Mouse (Mus musculus): ENCODE data around the gene Tmprss6. TPM values are rescaled to one million over a fixed set of nuclear protein-coding genes. Genes with fewer than 3 reads are reported as not detected.

The Tmprss6 gene
- total and polyA plus RNA-seq, 2 experiments from 2014 or later = 0.42 to 0.44 TPM

DNA sequence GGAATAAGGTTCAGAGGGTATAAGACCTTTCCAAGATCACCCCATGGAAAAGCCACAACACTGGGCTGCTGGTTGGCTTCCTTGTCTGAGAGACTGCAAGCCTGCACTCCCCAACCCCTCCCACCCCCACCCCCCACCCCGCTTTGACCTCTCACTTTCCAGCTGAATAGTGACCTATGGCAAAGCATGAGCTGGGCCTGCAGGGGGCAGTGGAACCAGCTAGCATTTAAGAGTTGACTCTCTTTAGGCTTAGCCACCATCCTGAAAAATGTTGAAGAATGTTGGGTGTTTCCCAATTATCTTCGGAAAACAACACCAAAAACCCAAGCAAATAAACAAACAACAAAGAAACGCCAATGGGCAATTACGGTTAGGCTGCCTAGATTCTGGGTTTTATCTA, 43.2 kb downstream of the Tmprss6 start:
- no peak for TF ChIP-seq CTCF (IDR thresholded peaks at IDR 0.05; ENCODE audit: low read depth)
- ATAC-seq = no peak
- Histone ChIP-seq H3K27ac (no peak overlapping the region), H3K4me3 (ENCODE audit: low read length) (no peak overlapping the region), H3K9ac (replicated peaks; ENCODE audit: low read length) (no peak overlapping the region), H3K4me1 (ENCODE audit: insufficient read depth, low read length) (0 out of 2 replicates have a peak, but pooled peaks cover 7% of the 10 kb centered on the region), H3K9me3 (ENCODE audit: low read length) (no peaks in the 10 kb centered on the region), H3K27me3 (ENCODE audit: insufficient read depth, low read length) (no peaks in the 10 kb centered on the region), H3K4me2 (ENCODE audit: low read depth, low read length) (no peak overlapping the region), H3K36me3 (ENCODE audit: insufficient read depth, low read length) (no peaks in the 10 kb centered on the region)
- no peak for DNase-seq (ENCODE audit: low spot score)
- 65% methylated on average over 4 of the region's 4 CpGs for WGBS

DNA sequence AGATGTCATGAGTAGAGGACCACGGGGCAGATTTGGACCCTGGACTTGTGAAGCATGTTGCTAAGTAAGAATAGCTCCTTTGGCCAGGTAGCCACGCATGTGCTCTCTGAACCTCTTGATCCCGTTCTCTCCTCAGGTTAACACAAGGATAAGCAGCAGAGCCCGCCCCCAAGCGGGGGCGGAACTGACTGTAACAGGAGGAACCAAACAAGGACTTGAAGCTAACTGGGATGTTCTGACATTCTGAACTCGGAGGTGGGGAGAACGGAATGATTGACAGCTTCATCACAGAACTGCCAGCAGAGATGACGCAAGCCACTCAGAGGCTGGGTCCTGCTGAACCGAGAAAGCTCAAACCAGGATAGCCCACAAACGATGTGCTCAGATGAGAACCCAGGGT, 43.9 kb downstream of the Tmprss6 start:
- Histone ChIP-seq H3K4me1 (ENCODE audit: insufficient read depth, low read length) (0 out of 2 replicates have a peak, but pooled peaks cover 7% of the 10 kb centered on the region), H3K27ac (no peak overlapping the region), H3K9ac (replicated peaks; ENCODE audit: low read length) (no peak overlapping the region), H3K4me2 (ENCODE audit: low read depth, low read length) (no peak overlapping the region), H3K9me3 (ENCODE audit: low read length) (no peaks in the 10 kb centered on the region), H3K4me3 (ENCODE audit: low read length) (no peak overlapping the region), H3K27me3 (ENCODE audit: insufficient read depth, low read length) (no peaks in the 10 kb centered on the region), H3K36me3 (ENCODE audit: insufficient read depth, low read length) (no peaks in the 10 kb centered on the region)
- ATAC-seq = no peak
- no peak for TF ChIP-seq CTCF (IDR thresholded peaks at IDR 0.05; ENCODE audit: low read depth)
- 27% methylated on average over 11 of the region's 11 CpGs for WGBS
- DNase-seq (ENCODE audit: low spot score) = no peak

DNA sequence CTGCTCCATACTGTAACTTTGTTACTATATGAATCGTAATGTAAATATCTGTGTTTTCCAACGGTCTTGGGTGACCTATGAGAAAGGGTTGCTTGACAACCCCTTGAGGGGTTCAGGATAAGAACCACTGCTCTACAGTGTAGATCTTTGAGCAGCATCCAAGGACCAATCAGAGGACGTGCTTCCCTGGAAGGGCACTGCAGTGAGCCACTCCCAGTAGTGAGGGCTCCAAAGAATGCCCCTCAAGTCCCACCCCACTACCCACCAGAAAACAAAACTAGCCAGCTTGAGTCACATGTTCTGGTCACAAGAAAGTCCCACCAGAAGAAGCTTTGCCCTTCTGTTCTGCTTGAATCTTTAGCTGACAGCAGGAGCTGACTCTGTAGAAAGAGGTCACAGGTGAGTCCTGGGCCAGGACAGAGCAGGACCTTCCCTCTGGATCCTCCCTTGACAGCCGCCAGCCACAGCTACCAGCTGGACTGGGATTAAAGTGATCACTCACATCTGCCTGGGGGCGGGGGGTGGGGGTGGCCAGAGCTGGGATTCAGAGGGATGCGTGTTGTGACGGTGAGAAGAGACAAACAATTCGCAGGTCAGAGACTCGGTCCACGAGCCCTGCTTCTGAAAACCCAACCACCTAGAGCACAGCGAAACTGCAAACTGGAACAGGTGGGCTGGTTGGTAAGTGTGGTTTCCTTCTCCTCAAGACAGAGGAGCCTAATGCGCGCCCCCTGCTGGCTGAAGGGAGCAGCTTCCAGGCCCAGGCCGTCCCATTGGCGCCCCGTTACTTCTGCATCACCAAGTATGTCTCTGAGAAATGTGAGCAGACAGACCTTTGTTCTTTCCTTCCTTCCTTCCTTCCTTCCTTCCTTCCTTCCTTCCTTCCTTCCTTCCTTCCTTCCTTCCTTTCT, 46.1 kb downstream of the Tmprss6 start:
- TF ChIP-seq CTCF (IDR thresholded peaks at IDR 0.05; ENCODE audit: low read depth) = peak; percentile 95
- H3K36me3 ChIP-seq (ENCODE audit: insufficient read depth, low read length) = no peaks in the 10 kb centered on the region
- no peak overlapping the region for H3K27ac ChIP-seq
- H3K4me1 ChIP-seq (ENCODE audit: insufficient read depth, low read length) = 0 out of 2 replicates have a peak, but pooled peaks cover 3% of the 10 kb centered on the region
- peak overlapping the region; percentile 28; the same call in 1 of the 2 replicates for H3K4me2 ChIP-seq (ENCODE audit: low read depth, low read length)
- H3K9me3 ChIP-seq (ENCODE audit: low read length) = no peaks in the 10 kb centered on the region
- H3K9ac ChIP-seq (replicated peaks; ENCODE audit: low read length) = no peak overlapping the region
- H3K27me3 ChIP-seq (ENCODE audit: insufficient read depth, low read length) = no peaks in the 10 kb centered on the region
- ATAC-seq (peak; percentile 82), DNase-seq (ENCODE audit: low spot score) (peak; percentile 92)
- 19% methylated on average over 15 of the region's 16 CpGs for WGBS
- no peak overlapping the region for H3K4me3 ChIP-seq (ENCODE audit: low read length)

DNA sequence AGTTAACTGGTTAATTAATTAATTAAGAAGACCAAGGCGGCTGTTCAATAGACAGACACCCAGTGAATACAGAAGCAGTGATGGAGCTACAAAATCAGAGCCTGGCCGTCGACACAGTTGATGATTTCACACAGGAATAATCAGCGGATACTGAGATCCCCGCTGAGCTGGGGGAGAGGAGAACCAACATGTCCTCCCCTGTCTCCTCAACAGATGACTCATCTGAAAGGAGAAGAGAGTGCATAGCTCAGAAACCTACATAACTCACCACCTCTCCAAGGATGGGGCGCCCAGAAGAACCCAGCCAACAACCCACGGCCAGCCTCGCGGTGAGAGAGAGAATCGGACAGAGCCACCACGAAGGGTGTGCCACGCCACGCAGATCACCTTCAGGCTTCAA, 48.0 kb downstream of the Tmprss6 start:
- H3K4me1 ChIP-seq (ENCODE audit: insufficient read depth, low read length) = 0 out of 2 replicates have a peak, but pooled peaks cover 3% of the 10 kb centered on the region
- ATAC-seq (no peak), DNase-seq (ENCODE audit: low spot score) (no peak)
- H3K4me3 ChIP-seq (ENCODE audit: low read length) = no peak overlapping the region
- H3K27me3 ChIP-seq (ENCODE audit: insufficient read depth, low read length) = no peaks in the 10 kb centered on the region
- no peak overlapping the region for H3K27ac ChIP-seq
- no peaks in the 10 kb centered on the region for H3K36me3 ChIP-seq (ENCODE audit: insufficient read depth, low read length)
- TF ChIP-seq CTCF (IDR thresholded peaks at IDR 0.05; ENCODE audit: low read depth) = no peak
- 83% methylated on average over 13 of the region's 13 CpGs for WGBS
- no peaks in the 10 kb centered on the region for H3K9me3 ChIP-seq (ENCODE audit: low read length)
- no peak overlapping the region for H3K9ac ChIP-seq (replicated peaks; ENCODE audit: low read length)
- no peak overlapping the region for H3K4me2 ChIP-seq (ENCODE audit: low read depth, low read length)

DNA sequence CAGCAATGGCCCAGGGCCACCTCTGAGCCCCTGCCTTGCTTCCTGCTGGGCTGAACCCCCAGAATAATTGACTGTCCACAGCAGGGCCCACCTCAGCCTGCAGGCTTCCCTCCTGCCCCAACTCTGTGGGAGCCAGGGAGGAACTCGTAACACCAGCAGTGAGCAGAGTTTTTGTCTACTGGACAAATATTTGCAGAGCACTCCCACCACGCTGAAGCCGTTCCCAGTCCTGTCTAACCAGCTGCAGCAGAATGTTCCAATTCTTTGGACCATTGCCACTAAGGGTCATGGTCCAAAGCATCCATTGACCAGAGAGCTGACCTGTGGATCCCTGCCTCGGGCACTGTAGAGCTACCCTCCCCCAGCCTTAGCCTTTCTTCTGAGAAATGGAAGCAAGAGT, 51.5 kb downstream of the Tmprss6 start:
- Histone ChIP-seq H3K9me3 (ENCODE audit: low read length) (no peaks in the 10 kb centered on the region), H3K27me3 (ENCODE audit: insufficient read depth, low read length) (no peaks in the 10 kb centered on the region), H3K27ac (no peak overlapping the region), H3K4me2 (ENCODE audit: low read depth, low read length) (no peak overlapping the region), H3K36me3 (ENCODE audit: insufficient read depth, low read length) (no peaks in the 10 kb centered on the region), H3K9ac (replicated peaks; ENCODE audit: low read length) (no peak overlapping the region), H3K4me1 (ENCODE audit: insufficient read depth, low read length) (no peaks in the 10 kb centered on the region), H3K4me3 (ENCODE audit: low read length) (no peak overlapping the region)
- 20% methylated on average over 4 of the region's 4 CpGs for WGBS
- no peak for TF ChIP-seq CTCF (IDR thresholded peaks at IDR 0.05; ENCODE audit: low read depth)
- no peak for DNase-seq (ENCODE audit: low spot score)
- no peak for ATAC-seq

DNA sequence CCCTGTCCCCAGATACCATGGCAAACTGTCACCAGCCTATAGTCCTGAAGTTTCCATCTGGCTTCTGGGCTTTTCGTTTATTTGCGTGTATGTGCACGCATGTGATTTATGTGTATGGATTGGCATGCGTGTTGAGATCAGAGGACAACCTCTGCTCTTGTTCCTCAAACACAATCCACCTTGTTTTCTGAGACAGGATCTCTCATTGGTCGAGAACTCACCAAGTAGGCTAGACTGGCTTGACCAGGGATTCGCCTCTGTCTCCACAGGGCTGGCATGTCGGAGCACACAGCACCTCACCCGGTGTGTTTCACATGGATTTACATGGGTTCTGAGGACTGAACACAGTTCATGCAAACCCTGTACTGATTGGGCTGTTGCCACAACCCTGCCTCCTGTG, 54.3 kb downstream of the Tmprss6 start:
- TF ChIP-seq CTCF (IDR thresholded peaks at IDR 0.05; ENCODE audit: low read depth) = no peak
- Histone ChIP-seq H3K27ac (no peak overlapping the region), H3K27me3 (ENCODE audit: insufficient read depth, low read length) (peaks cover 3% of the 10 kb centered on the region; the same call in 1 of the 2 replicates), H3K4me1 (ENCODE audit: insufficient read depth, low read length) (no peaks in the 10 kb centered on the region), H3K36me3 (ENCODE audit: insufficient read depth, low read length) (no peaks in the 10 kb centered on the region), H3K9me3 (ENCODE audit: low read length) (no peaks in the 10 kb centered on the region), H3K4me3 (ENCODE audit: low read length) (no peak overlapping the region), H3K4me2 (ENCODE audit: low read depth, low read length) (no peak overlapping the region), H3K9ac (replicated peaks; ENCODE audit: low read length) (no peak overlapping the region)
- no peak for ATAC-seq
- WGBS = 93% methylated on average over 8 of the region's 8 CpGs
- no peak for DNase-seq (ENCODE audit: low spot score)

DNA sequence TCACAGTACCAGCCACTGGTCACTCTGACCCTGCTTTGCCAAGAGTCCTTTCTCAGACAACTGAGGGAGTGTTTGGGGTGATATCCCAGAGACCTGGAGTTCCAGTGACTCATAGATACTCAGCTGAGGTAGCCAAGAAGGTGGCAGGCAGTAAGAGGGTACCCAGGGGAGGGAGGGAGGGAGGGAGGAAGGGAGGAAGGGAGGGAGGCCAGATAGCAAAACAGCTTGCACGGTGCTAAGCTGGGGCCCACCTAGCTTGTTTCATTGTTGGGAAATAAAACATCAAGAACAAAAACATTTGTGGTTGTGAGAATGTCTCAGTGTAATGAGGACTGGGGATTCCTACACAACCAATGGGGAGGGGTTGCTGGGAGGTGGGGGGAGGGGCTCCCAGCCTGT, 54.7 kb downstream of the Tmprss6 start:
- ATAC-seq (no peak), DNase-seq (ENCODE audit: low spot score) (no peak)
- H3K27ac ChIP-seq = no peak overlapping the region
- no peaks in the 10 kb centered on the region for H3K9me3 ChIP-seq (ENCODE audit: low read length)
- no peak overlapping the region for H3K4me2 ChIP-seq (ENCODE audit: low read depth, low read length)
- no peak overlapping the region for H3K4me3 ChIP-seq (ENCODE audit: low read length)
- TF ChIP-seq CTCF (IDR thresholded peaks at IDR 0.05; ENCODE audit: low read depth) = no peak
- no peaks in the 10 kb centered on the region for H3K4me1 ChIP-seq (ENCODE audit: insufficient read depth, low read length)
- peaks cover 7% of the 10 kb centered on the region; the same call in 1 of the 2 replicates for H3K27me3 ChIP-seq (ENCODE audit: insufficient read depth, low read length)
- 52% methylated on average over 1 of the region's 1 CpGs for WGBS
- H3K9ac ChIP-seq (replicated peaks; ENCODE audit: low read length) = no peak overlapping the region
- H3K36me3 ChIP-seq (ENCODE audit: insufficient read depth, low read length) = no peaks in the 10 kb centered on the region
